Mouse (Mus musculus) A20 (cell line): ENCODE measurements at regions not wholly inside any gene's neighbourhood (a gene's known extent, or its start where the extent isn't known, plus 50 kb on each side); places are given as distances from the start of the nearest gene placed in this dataset.

Source experiments
- DNase-seq: peaks from one replicate; pipeline ENCODE4 v3.0.0-alpha.2; 2011; ENCODE audit warnings: low read depth, low spot score

GRCm38 (mm10) chr9:33007456-33008063 lies 371.5 kb downstream of the Ets1 start:
- no peak for DNase-seq

GRCm38 (mm10) chr9:33011241-33011640 lies 375.2 kb downstream of the Ets1 start:
- DNase-seq = no peak

- no peak for DNase-seq
Measured at GRCm38 (mm10) chr9:33035401-33035800, 399.4 kb downstream of the Ets1 start.

- DNase-seq = no peak
Measured at GRCm38 (mm10) chr9:33039221-33039790, 403.3 kb downstream of the Ets1 start.

- no peak for DNase-seq
Measured at GRCm38 (mm10) chr9:33050789-33051188, 414.8 kb downstream of the Ets1 start.

- DNase-seq = no peak
Measured at GRCm38 (mm10) chr9:33060636-33061264, 424.7 kb downstream of the Ets1 start.

GRCm38 (mm10) chr9:33062476-33062875 lies 426.5 kb downstream of the Ets1 start:
- DNase-seq = no peak

GRCm38 (mm10) chr9:33065331-33065730 lies 429.3 kb downstream of the Ets1 start:
- DNase-seq = no peak

- DNase-seq = no peak
Measured at GRCm38 (mm10) chr9:33067521-33067920, 431.5 kb downstream of the Ets1 start.

- DNase-seq = no peak
Measured at GRCm38 (mm10) chr9:33070116-33070515, 434.1 kb downstream of the Ets1 start.

- DNase-seq = no peak
Measured at GRCm38 (mm10) chr9:33080271-33080670, 444.2 kb downstream of the Ets1 start.

- DNase-seq = no peak
Measured at GRCm38 (mm10) chr9:33080774-33081173, 444.8 kb downstream of the Ets1 start.

- no peak for DNase-seq
Measured at GRCm38 (mm10) chr9:33089977-33090376, 454.0 kb downstream of the Ets1 start.

GRCm38 (mm10) chr9:33091664-33092063 lies 455.6 kb downstream of the Ets1 start:
- DNase-seq = no peak

- peak; percentile 80 for DNase-seq
Measured at GRCm38 (mm10) chr9:33095654-33096053, 459.6 kb downstream of the Ets1 start.

GRCm38 (mm10) chr9:33101206-33101605 lies 465.2 kb downstream of the Ets1 start:
- no peak for DNase-seq

- DNase-seq = no peak
Measured at GRCm38 (mm10) chr9:33104623-33105074, 468.6 kb downstream of the Ets1 start.

- no peak for DNase-seq
Measured at GRCm38 (mm10) chr9:33123841-33124240, 487.8 kb downstream of the Ets1 start.

- DNase-seq = no peak
Measured at GRCm38 (mm10) chr9:33152186-33152585, 516.2 kb downstream of the Ets1 start.

- DNase-seq = no peak
Measured at GRCm38 (mm10) chr9:33168159-33168558, 532.1 kb downstream of the Ets1 start.

GRCm38 (mm10) chr9:33169093-33169492 lies 533.1 kb downstream of the Ets1 start:
- DNase-seq = peak; percentile 75

- no peak for DNase-seq
Measured at GRCm38 (mm10) chr9:33180066-33180465, 544.0 kb downstream of the Ets1 start.

GRCm38 (mm10) chr9:33187187-33187586 lies 551.2 kb downstream of the Ets1 start:
- no peak for DNase-seq
